Mouse (Mus musculus): ENCODE data around the gene Fbxo46. TPM values are rescaled to one million over a fixed set of nuclear protein-coding genes. Genes with fewer than 3 reads are reported as not detected.
A peak's percentile ranks its signal among the peaks of the same experiment; 100 is the strongest.

Gene Fbxo46
- total RNA-seq, 2 experiments from 2014 or later: 12.5 to 13.1 TPM

DNA sequence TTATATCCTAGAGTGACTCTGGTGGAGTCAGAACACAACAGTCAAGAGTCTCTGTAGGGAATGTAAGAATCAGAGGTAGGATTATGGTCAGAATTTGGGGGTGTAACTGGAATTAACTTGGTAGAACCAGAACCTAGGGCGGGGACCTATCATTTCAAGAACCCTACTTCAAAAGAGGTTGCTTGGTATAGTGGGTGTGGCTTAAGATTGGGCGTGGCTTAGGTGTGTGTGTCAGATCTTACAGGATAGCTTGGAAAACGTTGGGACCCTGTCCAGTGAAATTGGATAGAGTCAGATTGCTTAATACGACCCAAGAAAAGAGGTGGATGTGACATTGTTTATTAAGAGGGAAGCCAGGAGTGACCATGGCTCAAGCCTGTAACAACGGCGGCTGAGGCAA is 60.3 kb downstream of the Fbxo46 start:
- peak overlapping the region; percentile 40; the same call in 1 of the 2 replicates for H3K27ac ChIP-seq
- no peak for TF ChIP-seq CTCF (conservative IDR thresholded peaks at IDR 0.05)
- no peak overlapping the region; the same call in 1 of the 2 replicates for H3K4me3 ChIP-seq
- no peak for DNase-seq (ENCODE audit: low spot score in 2 of 2)

DNA sequence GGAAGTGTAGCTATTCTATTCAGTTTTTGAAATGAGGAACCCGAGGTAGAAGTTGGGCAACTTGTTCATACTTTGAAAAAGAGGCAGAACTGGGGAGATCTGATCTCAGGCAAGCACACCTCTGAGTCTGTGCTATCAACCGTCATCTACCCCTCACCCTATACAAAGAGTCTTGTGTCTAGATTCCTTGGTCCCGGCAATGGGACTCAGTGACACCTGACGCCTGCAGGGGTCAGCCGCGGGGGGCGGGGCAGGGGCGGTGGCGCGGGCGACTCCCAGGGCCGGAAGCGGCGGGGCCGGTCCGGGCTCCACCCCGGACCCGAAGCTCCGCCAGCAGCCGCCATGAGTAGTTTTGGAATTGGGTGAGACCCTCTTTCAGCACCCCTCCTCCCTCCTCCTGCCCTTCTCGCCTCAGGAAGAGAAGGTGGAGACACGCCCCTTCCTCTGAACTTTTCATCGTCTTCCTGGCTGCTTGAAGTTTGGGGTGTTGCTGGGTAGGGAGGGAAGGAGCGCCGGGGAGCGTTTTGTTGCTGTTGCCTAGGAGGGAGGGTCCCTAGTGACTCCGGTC is 61.3 kb downstream of the Fbxo46 start:
- H3K27ac ChIP-seq: peak overlapping the region; percentile 39; the same call in 1 of the 2 replicates
- peak overlapping the region; percentile 46 for H3K4me3 ChIP-seq

DNA sequence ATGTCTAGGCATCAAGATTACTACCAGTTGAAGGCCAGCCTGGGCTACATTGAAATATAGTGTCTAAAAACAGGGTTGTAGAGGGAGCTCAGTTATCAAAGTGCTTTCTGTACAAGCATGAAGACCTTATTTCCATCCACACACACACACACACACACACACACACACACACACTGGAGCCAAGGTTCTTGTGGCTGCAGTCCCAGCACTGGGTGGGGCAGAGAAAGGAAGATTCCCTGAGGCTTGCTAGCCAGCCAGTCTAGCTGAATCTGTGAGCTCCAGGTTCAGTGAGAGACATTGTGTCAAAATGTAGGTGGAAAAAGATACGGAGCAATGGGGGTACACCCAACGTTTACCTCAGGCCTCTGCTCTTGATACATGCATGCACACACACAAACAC is 64.6 kb downstream of the Fbxo46 start:
- no peak for TF ChIP-seq CTCF (conservative IDR thresholded peaks at IDR 0.05)
- H3K27ac ChIP-seq: peak overlapping the region; percentile 49
- DNase-seq (ENCODE audit: low spot score in 2 of 2): no peak
- no peak overlapping the region for H3K4me3 ChIP-seq

More for the DNA sequence above, 61.3 kb downstream of the Fbxo46 start:
- no peak; the same call in 1 of the 2 replicates for TF ChIP-seq CTCF (conservative IDR thresholded peaks at IDR 0.05)
- no peak for DNase-seq (ENCODE audit: low spot score in 2 of 2)

DNA sequence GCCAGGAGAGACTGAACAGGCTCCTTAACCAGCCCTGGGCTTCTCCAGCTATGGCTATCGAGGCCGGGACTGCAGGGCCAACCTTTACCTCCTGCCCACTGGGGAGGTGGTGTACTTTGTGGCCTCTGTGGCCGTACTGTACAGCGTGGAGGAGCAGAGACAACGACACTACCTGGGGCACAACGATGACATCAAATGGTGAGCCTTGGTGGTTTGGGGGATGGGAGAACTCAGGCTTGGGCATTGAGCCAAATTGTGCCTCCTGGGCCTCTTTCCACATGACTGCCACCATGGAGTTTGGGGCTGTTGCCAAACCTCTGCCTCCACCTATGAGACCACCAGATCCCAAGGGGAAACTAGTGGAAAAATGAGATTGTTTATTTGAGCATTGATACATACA is 65.1 kb downstream of the Fbxo46 start:
- peak overlapping the region; percentile 49 for H3K27ac ChIP-seq
- no peak overlapping the region for H3K4me3 ChIP-seq
- no peak for TF ChIP-seq CTCF (conservative IDR thresholded peaks at IDR 0.05)
- no peak for DNase-seq (ENCODE audit: low spot score in 2 of 2)

Small RNA genes within 50 kb of the gene (microRNA-seq; reads per million reads assigned to microRNA genes)
- gene Mir3100: 2.2 to 2.9 reads per million in 2 experiments
- gene Mir330: 9,961 to 10,803 reads per million in 2 experiments

Other genes with a start within 250 kb of the Fbxo46 start
- 10 to 100 TPM; 15.1 to 15.2 TPM for gene Pglyrp1, start 248.5 kb upstream of the Fbxo46 start, total RNA-seq (2021)
- 10 to 100 TPM; 10.9 to 12.6 TPM for gene Ccdc61, start 209.4 kb upstream of the Fbxo46 start, total RNA-seq (2021)
- 10 to 100 TPM; 82.7 to 85.4 TPM for gene Nova2, start 194.0 kb upstream of the Fbxo46 start, total RNA-seq (2021)
- under 1 TPM; 0.54 to 0.66 TPM for gene Nanos2, start 132.5 kb upstream of the Fbxo46 start, total RNA-seq (2021)
- gene Mypop, start 128.6 kb upstream of the Fbxo46 start, total RNA-seq (2021): 10 to 100 TPM; 44.0 to 46.4 TPM
- gene Irf2bp1, start 115.8 kb upstream of the Fbxo46 start, total RNA-seq (2021): 10 to 100 TPM; 52.7 to 56.3 TPM
- gene Foxa3, start 96.3 kb upstream of the Fbxo46 start, total RNA-seq (2021): not detected
- gene Sympk, start 95.5 kb upstream of the Fbxo46 start, total RNA-seq (2021): 100 to 1,000 TPM; 112 to 114 TPM
- under 1 TPM in 1 of 2 experiments, not detected in 1; 0.20 TPM for gene Rsph6a, start 65.2 kb upstream of the Fbxo46 start, total RNA-seq (2021)
- gene Dmwd, start 43.6 kb upstream of the Fbxo46 start, total RNA-seq (2021): 100 to 1,000 TPM; 154 TPM
- gene Dmpk, start 36.0 kb upstream of the Fbxo46 start, total RNA-seq (2021): 10 to 100 TPM; 38.8 to 56.8 TPM
- gene Six5, start 25.3 kb upstream of the Fbxo46 start, total RNA-seq (2021): 1 to 10 TPM; 2.4 to 2.8 TPM
- under 1 TPM; 0.33 to 0.71 TPM for gene Gm4969, start 1.5 kb upstream of the Fbxo46 start, total RNA-seq (2021)
- gene Qpctl, start 29.4 kb downstream of the Fbxo46 start, total RNA-seq (2021): 10 to 100 TPM; 17.6 to 18.4 TPM
- 10 to 100 TPM; 76.0 to 80.5 TPM for gene Snrpd2, start 29.9 kb downstream of the Fbxo46 start, total RNA-seq (2021)
- 1 to 10 TPM in 1 of 2 experiments, under 1 TPM in 1; 0.87 to 1.2 TPM for gene Gipr, start 46.3 kb downstream of the Fbxo46 start, total RNA-seq (2021)
- 100 to 1,000 TPM; 159 to 162 TPM for gene Eml2, start 56.6 kb downstream of the Fbxo46 start, total RNA-seq (2021)
- gene Gpr4, start 92.7 kb downstream of the Fbxo46 start, total RNA-seq (2021): 1 to 10 TPM; 1.6 to 2.5 TPM
- gene Opa3, start 108.5 kb downstream of the Fbxo46 start, total RNA-seq (2021): 10 to 100 TPM; 37.4 to 38.7 TPM
- gene Vasp, start 152.0 kb downstream of the Fbxo46 start, total RNA-seq (2021): 10 to 100 TPM; 15.7 to 17.1 TPM
- gene Ppm1n, start 160.2 kb downstream of the Fbxo46 start, total RNA-seq (2021): not detected
- 10 to 100 TPM; 90.3 to 92.7 TPM for gene Rtn2, start 162.8 kb downstream of the Fbxo46 start, total RNA-seq (2021)
- gene Fosb, start 190.2 kb downstream of the Fbxo46 start, total RNA-seq (2021): 10 to 100 TPM; 12.8 to 14.1 TPM
- gene Ercc1, start 224.9 kb downstream of the Fbxo46 start, total RNA-seq (2021): 10 to 100 TPM; 51.7 to 51.9 TPM
- gene Cd3eap, start 239.6 kb downstream of the Fbxo46 start, total RNA-seq (2021): 10 to 100 TPM; 18.1 to 19.5 TPM
- 1 to 10 TPM; 6.1 to 6.9 TPM for gene Ppp1r13l, start 239.9 kb downstream of the Fbxo46 start, total RNA-seq (2021)

Measured in layer of hippocampus, adult 2 months (tissue).